Mouse (Mus musculus) mature B cell (primary cell): ENCODE data around the gene Mmd2.

ENCODE experiments used
- in situ Hi-C: fragments of 300-500 bp; cut with MboI; formaldehyde crosslinking; loops from 2 replicates; pipeline ENCODE4 v1.14.3; 2019

The Mmd2 gene

DNA sequence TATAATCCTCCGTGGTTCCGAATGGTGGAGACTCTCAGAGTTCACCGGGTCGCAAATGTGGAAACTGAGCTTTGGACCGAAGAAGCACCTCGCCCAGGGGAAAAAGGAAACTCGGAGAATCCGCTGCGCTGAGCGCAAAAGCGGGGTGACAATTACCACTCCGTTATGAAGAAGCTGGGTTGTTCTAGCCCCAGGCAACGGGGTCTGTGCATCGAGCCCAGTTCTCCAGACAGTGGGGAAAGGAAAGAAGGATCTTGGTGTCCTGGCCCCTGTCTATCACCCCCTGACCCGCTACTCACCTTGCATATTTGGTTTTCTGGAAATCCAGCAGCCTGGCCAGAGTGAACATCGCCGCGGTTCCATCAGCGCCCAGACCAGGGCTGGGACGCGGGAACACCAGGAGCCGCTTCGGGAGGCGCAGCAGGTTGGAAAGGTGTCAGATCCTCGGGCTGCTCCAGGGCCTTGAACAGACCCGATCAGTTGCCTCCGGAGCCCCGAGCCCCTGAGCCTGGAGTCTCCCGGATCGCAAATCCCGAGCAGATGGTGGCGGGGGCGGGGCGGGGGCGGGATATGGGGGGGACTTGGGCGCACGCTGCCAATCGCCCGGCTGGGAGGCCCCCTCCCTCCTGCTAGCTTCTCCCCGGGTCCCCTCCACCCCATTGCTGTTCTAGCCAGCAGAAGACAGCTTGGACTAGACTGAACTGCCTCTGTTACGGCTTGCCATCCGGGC lies at the start of gene Mmd2:
TSS of gene Mmd2 (minus strand) at position 542 of the 730 bp plus-strand sequence.
- in situ Hi-C loops: no loop called here

DNA sequence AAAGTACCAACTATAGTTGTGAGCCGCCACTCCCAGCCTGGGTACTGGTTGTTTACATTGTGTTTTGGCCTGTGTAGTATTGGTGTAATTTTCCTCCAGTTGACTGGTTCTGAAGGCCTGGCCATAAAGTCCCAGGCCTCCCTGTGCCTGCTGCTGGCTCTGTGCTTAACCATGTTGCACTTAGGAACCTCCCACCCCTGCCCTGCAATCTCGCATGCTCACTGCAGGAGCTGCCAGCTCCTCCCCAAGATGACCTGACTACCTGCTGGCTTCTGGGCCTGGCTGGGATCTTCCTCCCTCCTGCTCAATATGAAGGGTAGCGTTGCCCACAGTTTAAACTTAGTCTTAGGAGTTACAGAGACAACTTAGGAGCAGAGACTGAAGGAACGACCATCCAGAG lies 43.7 kb upstream of the Mmd2 start:
- in situ Hi-C loops: no loop called here

DNA sequence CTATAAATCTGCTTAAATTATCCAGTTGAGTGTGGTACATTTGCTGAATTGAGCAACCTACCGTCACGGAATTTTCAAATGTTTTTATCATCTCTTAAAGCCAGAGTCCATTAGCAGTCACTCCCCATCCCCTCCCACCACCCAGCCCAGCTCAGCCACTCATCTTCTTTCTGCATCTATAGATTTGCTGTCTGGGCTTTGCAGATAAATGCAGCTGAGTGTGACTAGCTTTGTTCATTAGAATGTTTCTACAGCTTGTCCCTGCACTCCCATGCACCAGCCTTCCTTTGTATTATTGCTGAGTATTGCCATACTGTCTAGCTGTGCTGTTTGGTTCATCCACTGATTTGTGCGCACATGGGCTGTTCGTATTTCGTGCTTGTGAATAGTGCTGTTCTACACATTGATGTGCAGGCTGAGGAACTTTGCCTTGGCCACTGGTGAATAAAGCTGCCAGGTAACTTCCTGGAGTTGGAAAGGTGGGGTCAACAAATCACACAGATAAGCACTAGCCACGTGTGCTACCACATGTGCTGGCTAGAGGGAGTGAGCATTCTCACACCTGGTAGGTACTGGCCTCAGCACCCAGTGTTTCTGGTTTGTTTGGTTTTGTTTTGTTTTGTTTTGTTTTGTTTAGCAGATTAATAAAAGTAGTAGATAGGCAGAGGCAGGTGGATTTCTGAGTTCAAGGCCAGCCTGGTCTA lies 42.3 kb upstream of the Mmd2 start:
- in situ Hi-C loops: no loop called here

DNA sequence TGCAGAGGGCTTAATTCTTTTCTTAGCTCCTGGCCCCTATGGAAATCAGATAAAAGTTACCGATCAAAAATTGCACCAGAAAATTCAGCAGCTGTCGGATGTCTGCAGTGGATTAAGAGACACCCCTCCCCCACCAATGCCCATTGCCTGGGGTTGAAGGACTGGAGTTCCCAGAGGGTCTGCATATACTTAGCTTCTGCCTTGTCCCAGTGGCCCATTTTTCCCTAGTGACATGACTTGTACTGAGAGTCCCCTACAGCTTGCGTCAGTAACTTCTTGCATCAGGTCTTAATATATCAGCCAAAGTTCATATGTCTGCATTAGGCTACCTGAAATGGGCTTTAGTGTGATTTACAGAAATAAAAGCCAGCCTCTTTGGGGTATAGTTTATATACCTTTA lies 41.8 kb upstream of the Mmd2 start:
- in situ Hi-C loops: no loop called here

DNA sequence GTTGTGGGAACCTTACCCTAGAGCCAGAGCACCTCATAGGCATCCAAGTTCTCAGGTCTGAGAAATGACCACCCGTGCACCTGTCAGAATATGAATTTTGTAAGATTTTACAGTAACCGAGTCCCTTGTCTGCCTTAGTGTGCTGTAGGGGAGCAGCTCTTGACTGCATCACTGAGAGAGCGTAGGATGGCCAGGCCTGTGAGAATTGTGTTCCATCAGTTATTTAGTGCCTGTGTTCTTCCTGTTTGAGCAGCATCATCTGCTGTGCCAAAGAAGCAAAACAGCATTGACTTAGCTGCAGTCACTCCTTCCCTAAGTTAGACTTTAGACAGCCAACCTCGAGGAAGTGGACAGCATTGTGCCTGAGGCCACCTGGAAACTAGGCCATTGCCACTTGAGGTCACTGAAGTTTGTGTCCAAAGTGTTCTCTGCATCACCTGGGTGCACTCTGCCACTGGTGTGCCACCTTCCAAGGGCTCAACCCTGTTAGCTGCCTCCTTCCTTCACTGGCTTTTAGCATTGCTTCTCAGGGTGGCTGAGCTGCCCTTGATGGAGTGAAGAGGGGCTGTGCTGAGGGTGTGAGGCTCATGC lies 41.0 kb upstream of the Mmd2 start:
- in situ Hi-C loops: no loop called here

DNA sequence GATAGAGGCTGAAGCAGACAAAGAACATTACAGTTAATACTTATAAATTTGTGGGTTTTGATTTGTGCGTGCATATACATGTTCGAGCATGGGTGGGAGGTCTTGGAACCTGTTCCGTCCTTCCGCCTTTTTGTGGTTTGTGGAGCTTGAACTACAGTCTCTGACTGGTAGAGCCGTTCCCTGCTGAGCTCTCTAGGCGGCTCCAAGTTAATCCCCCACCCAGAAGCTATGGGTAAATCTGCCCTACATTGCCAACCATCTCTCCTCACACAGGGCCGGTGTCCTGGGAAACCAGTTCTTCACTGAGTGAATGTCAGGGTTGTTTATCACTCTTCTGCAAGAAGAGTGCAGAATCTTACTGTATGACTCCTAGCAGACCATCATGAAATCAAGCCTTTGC lies 39.6 kb upstream of the Mmd2 start:
- in situ Hi-C loops: no loop called here

DNA sequence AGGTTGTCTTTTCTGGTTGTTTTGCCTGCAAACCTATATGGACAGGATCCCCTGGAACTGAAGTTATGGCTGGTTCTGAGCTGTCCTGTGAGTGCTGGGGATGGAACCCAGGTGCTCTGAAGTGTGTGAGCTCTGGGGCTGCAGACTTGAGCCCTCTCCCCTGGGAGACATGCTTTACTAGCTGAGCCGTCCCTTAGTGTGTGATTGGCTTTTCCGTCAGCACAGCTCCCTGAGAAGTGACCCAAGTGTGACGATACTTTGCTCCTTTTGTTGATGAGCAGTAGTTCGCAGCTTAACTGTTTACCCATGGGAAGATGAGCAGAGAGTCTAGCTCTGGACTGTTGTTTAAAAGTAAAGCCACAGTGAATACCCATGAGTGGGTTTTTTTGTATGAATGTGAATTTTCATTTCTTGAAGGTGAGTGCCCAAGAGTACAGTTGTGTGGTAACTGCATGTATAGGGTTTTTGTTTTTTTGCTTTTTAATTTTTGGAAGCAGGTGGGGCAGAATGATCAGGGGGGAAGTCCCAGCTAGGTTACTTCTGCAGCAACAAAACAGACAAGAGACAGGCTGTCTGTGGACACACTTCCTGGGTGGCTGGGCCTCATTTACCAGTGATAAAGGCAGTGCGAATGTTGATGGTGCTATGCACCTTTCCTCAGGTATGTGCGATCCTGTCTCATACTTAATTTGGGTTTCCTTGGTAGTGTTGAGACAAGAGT lies 32.9 kb upstream of the Mmd2 start:
- in situ Hi-C loops: no loop called here

DNA sequence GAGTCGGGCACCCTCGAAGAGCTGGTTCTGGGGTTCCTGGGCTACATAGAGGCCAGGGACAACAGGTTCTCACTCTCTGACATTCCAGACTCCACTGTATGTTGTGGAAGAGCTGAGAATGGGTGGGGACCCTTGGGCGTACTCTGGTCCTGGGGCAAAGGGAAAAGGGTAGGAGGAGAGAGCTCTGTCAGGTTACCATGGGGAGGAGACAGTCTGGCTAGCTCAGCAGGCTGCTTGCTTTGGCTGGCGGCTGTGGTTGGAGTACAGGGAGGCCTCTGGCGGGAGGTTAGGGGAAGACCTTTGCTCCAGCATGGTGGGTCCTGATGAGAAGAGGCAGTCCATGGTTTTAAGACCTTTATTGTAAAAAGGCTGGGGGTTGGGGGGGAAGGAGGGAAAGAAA lies 31.5 kb upstream of the Mmd2 start:
- in situ Hi-C loops: no loop called here

DNA sequence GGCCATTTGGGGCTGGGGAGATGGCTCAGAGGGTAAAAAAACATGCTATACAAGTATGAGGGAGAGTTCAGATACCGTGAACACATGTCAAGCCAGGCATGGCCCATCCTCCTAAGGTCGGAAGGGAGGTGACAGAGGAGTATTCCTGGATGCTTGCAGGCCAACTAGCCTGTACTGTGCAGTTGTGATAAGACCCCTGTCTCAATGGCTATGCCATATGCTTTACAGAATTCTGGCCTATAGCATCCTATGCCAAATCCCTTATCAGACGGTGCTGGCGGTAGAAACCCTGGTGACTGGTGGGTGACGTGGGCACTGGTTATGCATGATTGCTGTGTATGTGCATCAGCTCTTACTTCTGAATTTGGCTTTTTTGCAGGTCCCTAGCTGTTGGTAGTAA lies 29.2 kb upstream of the Mmd2 start:
- in situ Hi-C loops: no loop called here

DNA sequence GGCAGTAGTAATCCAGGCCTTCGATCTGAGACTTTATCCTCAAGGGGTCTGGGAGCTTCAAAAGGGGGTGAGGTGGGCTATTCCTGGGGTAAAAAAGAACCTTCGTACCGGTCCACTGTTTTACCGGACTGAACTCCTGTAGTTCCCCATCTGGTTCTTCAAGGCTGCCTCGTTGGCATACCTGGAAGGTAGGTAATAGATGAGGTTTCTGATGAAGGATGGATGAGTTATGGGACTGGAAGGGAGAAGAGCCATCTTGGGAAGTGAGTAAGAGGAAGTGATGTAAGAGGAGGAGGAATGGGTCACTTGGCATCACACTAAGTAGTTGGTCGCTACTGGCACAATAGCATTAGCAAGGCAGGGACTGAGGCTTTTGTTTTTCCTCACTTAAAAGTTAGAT lies 21.6 kb upstream of the Mmd2 start:
- in situ Hi-C loops: no loop called here

DNA sequence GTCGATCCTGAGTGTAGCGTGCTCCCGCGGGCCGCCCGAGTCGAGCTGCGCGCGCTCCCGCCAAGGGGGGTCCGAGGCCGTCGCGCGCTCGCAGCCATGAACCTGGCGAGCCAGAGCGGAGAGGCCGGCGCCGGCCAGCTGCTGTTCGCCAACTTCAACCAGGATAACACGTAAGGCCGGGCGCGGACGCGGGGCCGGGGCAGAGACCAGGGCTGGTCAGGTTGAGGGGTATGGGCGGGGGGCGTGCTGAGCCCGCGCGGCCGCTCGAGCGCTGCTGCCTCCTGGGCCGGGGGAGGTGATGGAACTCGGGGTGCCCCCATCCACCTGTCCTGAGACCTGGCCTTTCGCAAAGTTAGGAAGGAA lies 21.0 kb upstream of the Mmd2 start:
- in situ Hi-C loops: no loop called here

DNA sequence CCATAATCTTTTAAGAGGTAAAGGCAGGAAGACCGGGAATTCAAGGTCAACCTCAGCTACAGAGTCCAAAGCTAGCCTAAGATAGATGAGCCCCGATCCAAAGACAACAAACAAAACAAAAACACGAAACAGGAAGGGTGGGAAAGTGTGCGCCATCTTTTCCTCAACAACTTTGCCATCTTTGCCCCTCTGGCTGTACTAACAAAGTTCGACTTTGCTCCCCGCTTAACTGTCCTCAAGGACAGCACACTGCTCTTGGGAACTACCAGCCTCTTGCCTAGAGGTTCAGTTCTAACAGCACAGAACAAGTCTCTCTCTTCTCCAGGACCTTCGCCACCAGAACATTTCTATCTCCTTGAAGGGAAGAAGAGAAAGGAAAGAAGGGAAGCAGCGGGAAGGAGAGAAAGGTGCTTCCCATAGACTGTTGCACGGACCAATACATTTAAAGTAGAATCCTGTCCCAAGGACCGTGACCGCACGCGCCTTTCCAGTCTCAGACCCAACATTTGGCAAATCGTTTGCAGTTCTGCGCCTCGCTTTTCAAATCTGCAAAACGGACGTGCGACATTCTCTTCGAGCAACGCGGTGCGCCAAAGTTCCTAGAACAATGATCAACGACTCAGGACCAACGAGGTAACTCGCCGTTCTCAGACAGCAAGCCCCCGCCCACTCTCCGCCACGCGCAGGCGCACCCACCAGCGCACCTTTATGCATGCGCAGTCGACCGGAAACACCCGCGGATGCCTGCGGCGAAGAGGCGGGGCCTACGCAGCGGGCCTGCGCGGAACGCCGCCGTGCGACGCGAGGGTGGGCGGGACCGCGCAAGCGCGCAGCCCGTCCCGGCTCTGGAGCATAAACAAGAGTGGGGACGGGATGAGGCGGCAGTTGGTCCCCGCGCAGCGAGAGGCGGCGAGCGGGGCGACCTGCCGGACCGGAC lies 20.4 kb upstream of the Mmd2 start:
- in situ Hi-C loops: no loop called here

DNA sequence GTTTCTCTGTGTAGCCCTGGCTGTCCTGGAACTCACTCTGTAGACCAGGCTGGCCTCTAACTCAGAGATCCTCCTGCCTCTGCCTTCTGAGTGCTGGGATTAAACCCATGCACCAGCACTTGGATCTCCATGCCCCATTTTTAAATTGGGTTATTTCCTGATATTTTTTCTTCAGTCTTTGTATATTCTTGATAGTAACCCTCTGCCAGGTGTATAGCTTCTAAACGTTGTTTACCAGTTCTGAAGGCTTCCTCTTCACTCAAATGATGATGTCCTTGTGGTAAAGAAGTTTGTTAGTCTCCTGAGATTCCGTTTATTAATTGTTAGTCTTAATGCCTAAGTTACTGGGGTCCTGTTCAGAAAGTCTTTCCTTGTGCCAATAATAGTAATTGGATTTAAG lies 18.8 kb upstream of the Mmd2 start, which contains the start of gene Wipi2:
TSS of gene Wipi2 (plus strand) at position 301 of the 400 bp plus-strand sequence.
- in situ Hi-C loops: no loop called here

DNA sequence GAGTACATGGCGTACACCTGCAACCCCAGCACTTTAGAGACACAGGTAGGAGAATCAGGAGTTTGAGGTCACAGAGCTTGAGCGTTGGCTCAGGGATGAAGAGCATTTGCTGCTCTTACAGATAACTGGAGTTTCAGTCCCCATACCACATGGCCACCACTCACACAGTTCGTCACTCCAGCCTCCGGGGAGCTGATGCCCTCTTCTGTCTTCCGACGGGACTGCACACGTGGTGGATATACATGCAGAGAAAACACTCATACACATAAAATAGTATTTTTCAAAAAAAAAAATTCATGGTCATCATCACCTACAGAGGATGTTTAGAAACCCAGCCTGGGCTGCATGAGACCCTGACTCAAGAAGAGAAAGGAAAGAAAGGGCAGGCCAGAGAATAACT lies 14.5 kb upstream of the Mmd2 start:
- in situ Hi-C loops: no loop called here

DNA sequence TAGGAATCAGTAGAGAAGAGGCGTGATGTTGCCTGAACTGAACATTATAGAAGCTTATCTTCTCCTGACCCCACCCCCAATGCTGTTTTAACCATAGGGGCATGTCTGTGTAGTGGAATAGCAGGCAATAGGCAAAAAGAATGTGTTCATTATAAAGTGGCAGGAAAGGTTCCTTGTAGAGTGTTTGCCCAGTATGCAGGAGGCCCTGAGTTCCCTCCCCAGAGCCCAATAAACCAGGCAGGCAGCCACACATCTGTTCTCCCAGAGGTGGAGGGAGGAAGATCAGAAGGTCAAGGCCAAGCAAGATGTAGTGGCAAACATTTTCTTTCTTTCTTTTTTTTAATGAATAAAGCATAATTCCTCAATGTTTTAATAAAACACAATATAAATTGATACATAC lies 13.5 kb upstream of the Mmd2 start:
- in situ Hi-C loops: no loop called here

DNA sequence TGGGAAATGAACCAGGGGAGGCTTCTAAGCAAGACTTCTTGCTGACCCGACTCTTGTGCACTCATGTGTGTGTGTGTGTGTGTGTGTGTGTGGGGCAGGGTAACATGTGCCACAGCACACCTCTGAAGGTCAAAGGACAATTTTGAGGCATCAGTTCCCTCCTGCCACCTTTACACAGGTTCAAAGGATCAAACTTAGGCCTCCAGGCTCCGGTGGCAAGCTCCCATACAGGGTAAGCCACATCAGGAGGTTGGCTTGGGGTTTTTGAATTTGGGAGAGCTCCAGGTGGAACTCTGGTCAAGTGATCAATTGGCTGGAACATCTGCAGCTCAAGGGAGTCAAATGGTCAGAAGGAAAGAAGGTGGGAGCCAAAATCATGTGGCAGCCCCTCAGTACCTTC lies 12.8 kb upstream of the Mmd2 start:
- in situ Hi-C loops: no loop called here

DNA sequence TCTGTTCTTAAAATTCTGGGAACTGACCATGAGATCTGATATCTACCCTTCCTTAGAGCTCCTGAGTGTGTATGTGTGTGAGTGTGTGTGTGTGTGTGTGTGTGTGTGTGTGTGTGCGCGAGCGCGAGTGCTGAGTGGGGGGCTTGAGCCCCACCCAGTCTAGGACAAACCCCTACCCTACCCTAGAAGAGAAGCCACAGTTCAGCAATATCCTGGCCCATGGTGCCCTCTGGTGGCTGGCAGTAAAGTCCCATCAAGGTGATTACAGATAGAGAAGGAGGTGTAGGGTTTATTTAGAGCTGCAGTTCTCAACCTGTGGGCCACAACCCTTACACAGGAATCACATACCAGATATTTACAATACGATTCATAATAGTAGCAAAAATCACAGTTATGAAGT lies 11.3 kb upstream of the Mmd2 start:
- in situ Hi-C loops: no loop called here

DNA sequence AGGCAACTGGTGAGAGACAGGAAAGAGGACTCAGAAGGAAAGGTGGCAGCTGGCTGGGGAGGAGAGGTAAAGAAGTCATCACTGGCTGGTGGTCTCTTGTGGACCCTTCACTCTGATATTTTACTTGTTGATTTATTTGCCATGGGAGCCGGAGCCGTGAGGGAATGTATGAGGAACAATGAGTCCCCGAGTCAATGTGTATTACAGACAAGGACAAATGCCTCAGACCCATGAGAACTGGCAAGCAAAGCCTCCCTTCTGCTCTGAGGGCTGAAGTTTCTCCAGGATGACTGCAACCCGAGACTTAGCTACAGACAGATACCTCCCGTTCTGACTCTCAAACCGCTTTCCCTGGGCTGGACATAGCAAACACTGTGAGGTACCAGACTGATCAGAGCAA lies 7.7 kb upstream of the Mmd2 start:
- in situ Hi-C loops: no loop called here

DNA sequence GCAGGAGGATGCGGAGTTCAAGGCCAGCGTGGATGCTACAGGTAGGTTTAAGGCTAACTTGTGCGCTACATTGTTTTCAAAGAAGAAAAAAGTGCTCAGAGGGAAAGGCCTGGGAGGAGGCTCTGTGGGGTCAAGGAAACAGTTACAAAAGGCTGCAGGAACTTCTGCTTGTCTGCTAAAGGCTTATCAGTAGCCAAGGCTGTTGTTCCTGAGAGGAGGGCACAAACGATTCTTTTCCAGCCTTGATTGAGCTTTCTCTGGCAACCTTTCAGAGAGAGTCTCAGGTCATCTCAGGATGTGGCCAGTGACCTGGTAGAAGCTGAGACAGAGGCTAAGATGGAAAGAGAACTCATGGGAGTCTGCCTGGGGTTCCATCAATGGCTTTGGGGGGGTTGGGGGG lies 7.0 kb upstream of the Mmd2 start:
- in situ Hi-C loops: no loop called here

DNA sequence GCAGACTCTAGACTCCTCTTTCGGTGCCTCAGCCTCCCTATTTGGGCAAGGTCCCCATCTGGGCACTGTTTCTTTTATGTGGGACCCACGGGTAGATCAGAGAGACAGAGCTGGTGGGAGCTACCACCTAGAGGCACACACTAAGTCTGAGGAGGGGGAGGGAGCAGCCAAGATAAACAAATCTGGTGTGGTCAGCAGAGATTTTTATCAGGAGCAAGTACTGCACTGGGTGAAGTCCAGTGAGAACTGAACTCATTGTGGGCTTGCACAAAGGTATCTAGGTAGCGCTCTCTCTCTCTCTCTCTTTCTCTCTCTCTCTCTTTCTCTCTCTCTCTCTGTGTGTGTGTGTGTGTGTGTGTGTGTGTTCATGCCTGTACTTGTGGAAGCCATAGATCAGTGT lies 5.9 kb upstream of the Mmd2 start:
- in situ Hi-C loops: no loop called here

DNA sequence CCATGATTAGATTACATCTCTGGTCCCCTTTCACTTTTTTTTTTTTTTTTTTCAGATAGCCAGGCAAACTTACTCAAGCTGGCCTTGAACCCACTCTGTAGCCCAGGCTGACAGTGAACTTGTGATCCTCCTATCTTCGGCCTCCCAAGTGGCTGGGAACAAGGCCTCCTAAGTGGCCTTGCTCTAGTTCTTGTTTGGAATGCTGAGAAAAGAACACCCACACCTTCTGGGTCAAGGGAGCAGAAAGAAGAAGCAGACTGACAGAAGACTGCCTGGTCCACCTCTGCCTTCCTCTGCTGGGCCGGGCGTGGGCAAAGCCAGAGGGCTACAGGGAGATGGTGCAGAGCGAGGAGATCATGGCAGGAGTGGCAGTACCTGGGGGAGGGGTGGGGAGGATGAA lies 1.8 kb upstream of the Mmd2 start:
- in situ Hi-C loops: no loop called here

DNA sequence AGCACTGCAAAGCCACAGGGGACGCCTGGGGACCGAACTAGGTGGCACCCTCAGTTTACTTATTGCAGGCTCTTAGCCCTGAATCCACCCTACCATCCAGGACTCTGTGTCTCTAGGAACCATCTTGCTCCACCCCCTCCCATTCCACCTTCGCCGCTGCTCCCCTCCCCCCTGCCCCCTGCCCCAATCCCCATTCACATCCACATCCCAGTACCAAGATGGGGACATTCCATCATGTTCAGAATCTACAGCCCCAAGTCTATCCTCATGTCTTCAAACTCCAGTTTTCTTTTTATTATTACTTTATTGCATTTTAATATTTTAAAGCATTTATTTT lies 357 bp upstream of the Mmd2 start:
- in situ Hi-C loops: no loop called here
